Mouse (Mus musculus): ENCODE measurements around the gene Pcnx2. TPM values are rescaled to one million over a fixed set of nuclear protein-coding genes. Genes with fewer than 3 reads are reported as not detected.

Pcnx2 gene
- polyA plus RNA-seq, 1 experiment: 0.01 TPM

GRCm38 (mm10) chr8:125816742-125817141 is 81.4 kb downstream of the Pcnx2 start:
- H3K36me3 ChIP-seq (ENCODE audit: control insufficient read depth, insufficient read depth): no peaks in the 10 kb centered on the region
- H3K27me3 ChIP-seq (ENCODE audit: control insufficient read depth, insufficient read depth, insufficient read length): peaks cover 7% of the 10 kb centered on the region
- no peak for TF ChIP-seq CEBPB (IDR thresholded peaks at IDR 0.05; ENCODE audit: insufficient read depth, poor library complexity, severe bottlenecking)
- TF ChIP-seq E2F4 (IDR thresholded peaks at IDR 0.05; ENCODE audit: insufficient read depth): no peak
- TF ChIP-seq REST (IDR thresholded peaks at IDR 0.05; ENCODE audit: insufficient read depth, insufficient read length): no peak
- no peak for TF ChIP-seq SRF (IDR thresholded peaks at IDR 0.05; ENCODE audit: control insufficient read depth, insufficient read length, low read depth)
- TF ChIP-seq MAX (IDR thresholded peaks at IDR 0.05; ENCODE audit: low read depth): no peak
- no peak for TF ChIP-seq TCF3 (IDR thresholded peaks at IDR 0.05; ENCODE audit: insufficient read length, low read depth)
- no peak for TF ChIP-seq USF1 (IDR thresholded peaks at IDR 0.05; ENCODE audit: low read depth)
- H3K4me3 ChIP-seq: no peak overlapping the region
- no peaks in the 10 kb centered on the region for H3K79me2 ChIP-seq (ENCODE audit: control insufficient read depth, insufficient read depth)
- H3ac ChIP-seq (ENCODE audit: control insufficient read depth, insufficient read length): no peak overlapping the region
- no peak overlapping the region for H3K4me2 ChIP-seq (ENCODE audit: low read depth)

GRCm38 (mm10) chr8:125808826-125809225 is 89.3 kb downstream of the Pcnx2 start:
- Histone ChIP-seq H3K79me2 (ENCODE audit: control insufficient read depth, insufficient read depth) (no peaks in the 10 kb centered on the region), H3K4me3 (no peak overlapping the region), H3K36me3 (ENCODE audit: control insufficient read depth, insufficient read depth) (no peaks in the 10 kb centered on the region), H3ac (ENCODE audit: control insufficient read depth, insufficient read length) (no peak overlapping the region), H3K27me3 (ENCODE audit: control insufficient read depth, insufficient read depth, insufficient read length) (no peaks in the 10 kb centered on the region), H3K4me2 (ENCODE audit: low read depth) (no peak overlapping the region)
- TF ChIP-seq POLR2AphosphoS2 (IDR thresholded peaks at IDR 0.05; ENCODE audit: insufficient read length, low read depth) (no peak), USF1 (IDR thresholded peaks at IDR 0.05; ENCODE audit: low read depth) (no peak)

- Histone ChIP-seq H3K4me2 (ENCODE audit: low read depth) (no peak overlapping the region), H3K4me3 (no peak overlapping the region), H3K27me3 (ENCODE audit: control insufficient read depth, insufficient read depth, insufficient read length) (no peaks in the 10 kb centered on the region), H3ac (ENCODE audit: control insufficient read depth, insufficient read length) (no peak overlapping the region), H3K79me2 (ENCODE audit: control insufficient read depth, insufficient read depth) (no peaks in the 10 kb centered on the region), H3K36me3 (ENCODE audit: control insufficient read depth, insufficient read depth) (no peaks in the 10 kb centered on the region)
- TF ChIP-seq E2F4 (IDR thresholded peaks at IDR 0.05; ENCODE audit: insufficient read depth) (no peak), MYOD1 (IDR thresholded peaks at IDR 0.05; ENCODE audit: control insufficient read depth in 1 of 3, insufficient read length in 2 of 3, low read depth in 2 of 3) (no peak), POLR2A (IDR thresholded peaks at IDR 0.05; ENCODE audit: insufficient read length, low read depth) (no peak), USF1 (IDR thresholded peaks at IDR 0.05; ENCODE audit: low read depth) (no peak), MAX (IDR thresholded peaks at IDR 0.05; ENCODE audit: low read depth) (no peak), REST (IDR thresholded peaks at IDR 0.05; ENCODE audit: insufficient read depth, insufficient read length) (no peak), CEBPB (IDR thresholded peaks at IDR 0.05; ENCODE audit: insufficient read depth, poor library complexity, severe bottlenecking) (no peak)
Measured at GRCm38 (mm10) chr8:125807905-125808310, 90.2 kb downstream of the Pcnx2 start.

GRCm38 (mm10) chr8:125806459-125806858 is 91.7 kb downstream of the Pcnx2 start:
- Histone ChIP-seq H3K4me3 (no peak overlapping the region), H3K79me2 (ENCODE audit: control insufficient read depth, insufficient read depth) (no peaks in the 10 kb centered on the region), H3K27me3 (ENCODE audit: control insufficient read depth, insufficient read depth, insufficient read length) (peaks cover 2% of the 10 kb centered on the region), H3ac (ENCODE audit: control insufficient read depth, insufficient read length) (no peak overlapping the region), H3K4me2 (ENCODE audit: low read depth) (no peak overlapping the region), H3K36me3 (ENCODE audit: control insufficient read depth, insufficient read depth) (no peaks in the 10 kb centered on the region)
- no peak for TF ChIP-seq REST (IDR thresholded peaks at IDR 0.05; ENCODE audit: insufficient read depth, insufficient read length)
- no peak for TF ChIP-seq POLR2AphosphoS2 (IDR thresholded peaks at IDR 0.05; ENCODE audit: insufficient read length, low read depth)
- no peak for TF ChIP-seq MYOD1 (IDR thresholded peaks at IDR 0.05; ENCODE audit: control insufficient read depth in 1 of 3, insufficient read length in 2 of 3, low read depth in 2 of 3)

- Histone ChIP-seq H3K4me2 (ENCODE audit: low read depth) (no peak overlapping the region), H3K79me2 (ENCODE audit: control insufficient read depth, insufficient read depth) (no peaks in the 10 kb centered on the region)
Measured at GRCm38 (mm10) chr8:125796970-125797369, 101.1 kb downstream of the Pcnx2 start.

GRCm38 (mm10) chr8:125795341-125795740 is 102.8 kb downstream of the Pcnx2 start:
- no peak overlapping the region for H3K4me2 ChIP-seq (ENCODE audit: low read depth)

More at GRCm38 (mm10) chr8:125796970-125797369, 101.1 kb downstream of the Pcnx2 start:
- no peak for TF ChIP-seq POLR2AphosphoS2 (IDR thresholded peaks at IDR 0.05; ENCODE audit: insufficient read length, low read depth)
- no peak for TF ChIP-seq TCF3 (IDR thresholded peaks at IDR 0.05; ENCODE audit: insufficient read length, low read depth)
- TF ChIP-seq POLR2A (IDR thresholded peaks at IDR 0.05; ENCODE audit: insufficient read length, low read depth): no peak
- no peak for TF ChIP-seq CEBPB (IDR thresholded peaks at IDR 0.05; ENCODE audit: insufficient read depth, poor library complexity, severe bottlenecking)
- TF ChIP-seq MYOD1 (IDR thresholded peaks at IDR 0.05; ENCODE audit: control insufficient read depth in 1 of 3, insufficient read length in 2 of 3, low read depth in 2 of 3): no peak
- no peak for TF ChIP-seq USF1 (IDR thresholded peaks at IDR 0.05; ENCODE audit: low read depth)
- TF ChIP-seq MAX (IDR thresholded peaks at IDR 0.05; ENCODE audit: low read depth): no peak
- no peak for TF ChIP-seq REST (IDR thresholded peaks at IDR 0.05; ENCODE audit: insufficient read depth, insufficient read length)
- TF ChIP-seq TCF12 (IDR thresholded peaks at IDR 0.05; ENCODE audit: insufficient read depth, poor library complexity, severe bottlenecking): no peak
- no peak for TF ChIP-seq E2F4 (IDR thresholded peaks at IDR 0.05; ENCODE audit: insufficient read depth)
- no peak for TF ChIP-seq SRF (IDR thresholded peaks at IDR 0.05; ENCODE audit: control insufficient read depth, insufficient read length, low read depth)
- TF ChIP-seq MYOG (IDR thresholded peaks at IDR 0.05; ENCODE audit: control insufficient read depth in 1 of 3, insufficient read depth in 1 of 3, insufficient read length in 2 of 3, low read depth in 2 of 3): no peak
- no peak overlapping the region for H3K4me3 ChIP-seq
- no peaks in the 10 kb centered on the region for H3K36me3 ChIP-seq (ENCODE audit: control insufficient read depth, insufficient read depth)
- H3K27me3 ChIP-seq (ENCODE audit: control insufficient read depth, insufficient read depth, insufficient read length): peaks cover 6% of the 10 kb centered on the region
- H3ac ChIP-seq (ENCODE audit: control insufficient read depth, insufficient read length): no peak overlapping the region

More at GRCm38 (mm10) chr8:125795341-125795740, 102.8 kb downstream of the Pcnx2 start:
- Histone ChIP-seq H3K36me3 (ENCODE audit: control insufficient read depth, insufficient read depth) (no peaks in the 10 kb centered on the region), H3K79me2 (ENCODE audit: control insufficient read depth, insufficient read depth) (no peaks in the 10 kb centered on the region), H3K4me3 (no peak overlapping the region), H3ac (ENCODE audit: control insufficient read depth, insufficient read length) (no peak overlapping the region), H3K27me3 (ENCODE audit: control insufficient read depth, insufficient read depth, insufficient read length) (no peaks in the 10 kb centered on the region)
- TF ChIP-seq REST (IDR thresholded peaks at IDR 0.05; ENCODE audit: insufficient read depth, insufficient read length) (no peak), SRF (IDR thresholded peaks at IDR 0.05; ENCODE audit: control insufficient read depth, insufficient read length, low read depth) (no peak), TCF12 (IDR thresholded peaks at IDR 0.05; ENCODE audit: insufficient read depth, poor library complexity, severe bottlenecking) (no peak), MYOD1 (IDR thresholded peaks at IDR 0.05; ENCODE audit: control insufficient read depth in 1 of 3, insufficient read length in 2 of 3, low read depth in 2 of 3) (no peak)

Data from myocyte (in vitro differentiated cells).